Mouse (Mus musculus) CH12.LX (cell line): ENCODE data around the gene Csnk1g1. TPM values are rescaled to one million over a fixed set of nuclear protein-coding genes. Genes with fewer than 3 reads are reported as not detected.
A peak's percentile ranks its signal among the peaks of the same experiment; 100 is the strongest.

ENCODE experiments used
- DNase-seq: peaks from one replicate; pipeline ENCODE4 v3.0.0-alpha.2; 2013; ENCODE audit errors: extremely low read depth
- H3K27ac ChIP-seq: 2 replicates; pipeline ENCODE4 v1.5.1; 2012; ENCODE audit warnings: low read depth, mild to moderate bottlenecking, control low read depth, moderate library complexity; ENCODE audit not compliant: insufficient read depth
- H3K27me3 ChIP-seq: replicated peaks from 2 replicates; pipeline ENCODE3; 2012; ENCODE audit warnings: inconsistent platforms
- H3K36me3 ChIP-seq, 2 experiments: replicated peaks in 1 of 2; 2 replicates each; pipeline versions ENCODE3 to v1.6.1; 2012; ENCODE audit warnings: inconsistent platforms in 1 of 2, low read length in 1 of 2, mild to moderate bottlenecking in 1 of 2, mixed read lengths in 1 of 2, moderate library complexity in 1 of 2; ENCODE audit not compliant: control insufficient read depth in 1 of 2, insufficient read depth in 1 of 2
- H3K4me1 ChIP-seq, 2 experiments: 2 replicates each; pipeline ENCODE4 v1.6.1; 2012; ENCODE audit warnings: inconsistent platforms in 1 of 2, moderate library complexity in 1 of 2; ENCODE audit not compliant: insufficient read depth in 2 of 2, control insufficient read depth in 1 of 2
- H3K4me2 ChIP-seq: 2 replicates; pipeline ENCODE4 v1.6.1; 2012; ENCODE audit warnings: low read depth, mild to moderate bottlenecking, control low read depth; ENCODE audit not compliant: poor library complexity, insufficient read depth, severe bottlenecking
- H3K4me3 ChIP-seq, 3 experiments: fragments of 150-350 bp in 1 of 3; sonication (generic) in 1 of 3; replicated peaks in 1 of 3; 2 replicates each; pipeline versions ENCODE3 to v1.5.1; 2011 to 2012; ENCODE audit warnings: low read depth in 2 of 3, low read length in 2 of 3, mild to moderate bottlenecking in 2 of 3, moderate library complexity in 2 of 3, control low read depth in 1 of 3, improper control_type of control experiment in 1 of 3, inconsistent platforms in 1 of 3, mixed read lengths in 1 of 3; ENCODE audit not compliant: poor library complexity in 1 of 3
- H3K79me2 ChIP-seq: replicated peaks from 2 replicates; pipeline ENCODE4 v1.6.1; 2012; ENCODE audit warnings: mild to moderate bottlenecking, moderate library complexity; ENCODE audit not compliant: control insufficient read depth, poor library complexity, insufficient read depth, severe bottlenecking; ENCODE audit errors: extremely low read depth
- H3K9ac ChIP-seq: 2 replicates; pipeline ENCODE4 v1.6.1; 2012; ENCODE audit warnings: low read depth, mild to moderate bottlenecking, control low read depth, moderate library complexity; ENCODE audit not compliant: insufficient read depth
- H3K9me3 ChIP-seq: replicated peaks from 2 replicates; pipeline ENCODE3; 2012; ENCODE audit warnings: low read length, inconsistent platforms, mixed read lengths
- BHLHE40 ChIP-seq: IDR thresholded peaks from 2 replicates; pipeline ENCODE4 v1.6.1; 2011; ENCODE audit warnings: mild to moderate bottlenecking, low read depth, low read length, improper control_type of control experiment
- CHD1 ChIP-seq: IDR thresholded peaks from 2 replicates; pipeline ENCODE4 v1.6.1; 2012; ENCODE audit warnings: low read depth, low read length, improper control_type of control experiment, inconsistent platforms
- CHD2 ChIP-seq: IDR thresholded peaks from 2 replicates; pipeline ENCODE4 v1.6.1; 2011; ENCODE audit warnings: low read length, improper control_type of control experiment
- CTCF ChIP-seq, 2 experiments: IDR thresholded peaks in 1 of 2; conservative IDR thresholded peaks in 1 of 2; 2 replicates each; pipeline ENCODE4 v1.5.1; 2011 to 2012; ENCODE audit warnings: low read depth in 2 of 2, low read length in 2 of 2, improper control_type of control experiment in 1 of 2, inconsistent platforms in 1 of 2, mild to moderate bottlenecking in 1 of 2, moderate library complexity in 1 of 2
- E2F4 ChIP-seq: IDR thresholded peaks from 2 replicates; pipeline ENCODE4 v1.6.1; 2011; ENCODE audit warnings: low read depth, low read length, improper control_type of control experiment; ENCODE audit not compliant: insufficient replicate concordance
- ELF1 ChIP-seq: IDR thresholded peaks from 2 replicates; pipeline ENCODE4 v1.6.1; 2014; ENCODE audit warnings: low read depth, mild to moderate bottlenecking, inconsistent platforms, low read length, improper control_type of control experiment
- EP300 ChIP-seq: IDR thresholded peaks from 2 replicates; pipeline ENCODE4 v1.6.1; 2011; ENCODE audit warnings: low read length, improper control_type of control experiment
- GABPA ChIP-seq: IDR thresholded peaks from 2 replicates; pipeline ENCODE4 v1.6.1; 2012; ENCODE audit warnings: low read depth, low read length, improper control_type of control experiment, inconsistent platforms; ENCODE audit not compliant: insufficient replicate concordance
- HCFC1 ChIP-seq: IDR thresholded peaks from 2 replicates; pipeline ENCODE4 v1.6.1; 2012; ENCODE audit warnings: low read depth, mild to moderate bottlenecking, inconsistent platforms, low read length, improper control_type of control experiment
- IRF4 ChIP-seq: IDR thresholded peaks from 2 replicates; pipeline ENCODE4 v1.6.1; 2014; ENCODE audit warnings: low read depth, mild to moderate bottlenecking, inconsistent platforms, low read length, improper control_type of control experiment
- JUN ChIP-seq: IDR thresholded peaks from 2 replicates; pipeline ENCODE4 v1.6.1; 2011; ENCODE audit warnings: low read depth, mild to moderate bottlenecking, low read length, improper control_type of control experiment, moderate library complexity; ENCODE audit not compliant: insufficient read depth
- JUND ChIP-seq: conservative IDR thresholded peaks from 2 replicates; pipeline ENCODE4 v1.6.1; 2011; ENCODE audit warnings: low read depth, low read length, improper control_type of control experiment
- KAT2A ChIP-seq: IDR thresholded peaks from 2 replicates; pipeline ENCODE4 v1.6.1; 2012; ENCODE audit warnings: low read length, improper control_type of control experiment, inconsistent platforms; ENCODE audit not compliant: insufficient replicate concordance
- MAFK ChIP-seq: IDR thresholded peaks from 2 replicates; pipeline ENCODE4 v1.6.1; 2011; ENCODE audit warnings: low read length, improper control_type of control experiment; ENCODE audit not compliant: insufficient replicate concordance
- MAX ChIP-seq: IDR thresholded peaks from 2 replicates; pipeline ENCODE4 v1.6.1; 2011; ENCODE audit warnings: low read length, improper control_type of control experiment
- MEF2A ChIP-seq: IDR thresholded peaks from 2 replicates; pipeline ENCODE4 v1.6.1; 2014; ENCODE audit warnings: low read depth, mild to moderate bottlenecking, inconsistent platforms, low read length, improper control_type of control experiment, borderline replicate concordance
- MXI1 ChIP-seq: IDR thresholded peaks from 2 replicates; pipeline ENCODE4 v1.6.1; 2011; ENCODE audit warnings: mild to moderate bottlenecking, low read depth, low read length, improper control_type of control experiment
- MYC ChIP-seq: IDR thresholded peaks from 2 replicates; pipeline ENCODE4 v1.6.1; 2011; ENCODE audit warnings: low read depth, mild to moderate bottlenecking, improper control_type of control experiment, low read length
- NELFE ChIP-seq: IDR thresholded peaks from 2 replicates; pipeline ENCODE4 v1.6.1; 2011; ENCODE audit warnings: low read depth, low read length, improper control_type of control experiment
- NRF1 ChIP-seq: IDR thresholded peaks from 2 replicates; pipeline ENCODE4 v1.6.1; 2014; ENCODE audit warnings: low read depth, mild to moderate bottlenecking, inconsistent platforms, low read length, improper control_type of control experiment, moderate library complexity
- PAX5 ChIP-seq: IDR thresholded peaks from 2 replicates; pipeline ENCODE4 v1.6.1; 2012; ENCODE audit warnings: low read length, inconsistent platforms, mixed read lengths
- POLR2A ChIP-seq: IDR thresholded peaks from 2 replicates; pipeline ENCODE4 v1.6.1; 2011; ENCODE audit warnings: low read depth, mild to moderate bottlenecking, improper control_type of control experiment, low read length
- RAD21 ChIP-seq: IDR thresholded peaks from 2 replicates; pipeline ENCODE4 v1.6.1; 2011; ENCODE audit warnings: low read depth, mild to moderate bottlenecking, low read length, improper control_type of control experiment, moderate library complexity
- SIN3A ChIP-seq: IDR thresholded peaks from 2 replicates; pipeline ENCODE4 v1.6.1; 2012; ENCODE audit warnings: low read length, improper control_type of control experiment, inconsistent platforms
- SMC3 ChIP-seq: IDR thresholded peaks from 2 replicates; pipeline ENCODE4 v1.6.1; 2011; ENCODE audit warnings: low read depth, low read length, improper control_type of control experiment
- TCF12 ChIP-seq: IDR thresholded peaks from 2 replicates; pipeline ENCODE4 v1.6.1; 2014; ENCODE audit warnings: low read depth, mild to moderate bottlenecking, inconsistent platforms, low read length, improper control_type of control experiment
- UBTF ChIP-seq: IDR thresholded peaks from 2 replicates; pipeline ENCODE4 v1.6.1; 2012; ENCODE audit warnings: low read depth, mild to moderate bottlenecking, inconsistent platforms, low read length, improper control_type of control experiment, moderate library complexity
- USF1 ChIP-seq: IDR thresholded peaks from 2 replicates; pipeline ENCODE4 v1.6.1; 2014; ENCODE audit warnings: low read depth, mild to moderate bottlenecking, inconsistent platforms, low read length, improper control_type of control experiment
- USF2 ChIP-seq: conservative IDR thresholded peaks from 2 replicates; pipeline ENCODE4 v1.6.1; 2011; ENCODE audit warnings: low read depth, low read length, improper control_type of control experiment
- ZC3H11A ChIP-seq: IDR thresholded peaks from 2 replicates; pipeline ENCODE4 v1.6.1; 2012; ENCODE audit warnings: low read depth, mild to moderate bottlenecking, inconsistent platforms, low read length, improper control_type of control experiment
- ZKSCAN1 ChIP-seq: IDR thresholded peaks from 2 replicates; pipeline ENCODE4 v1.6.1; 2012; ENCODE audit warnings: low read depth, inconsistent platforms, low read length, improper control_type of control experiment, borderline replicate concordance
- ZMIZ1 ChIP-seq: IDR thresholded peaks from 2 replicates; pipeline ENCODE4 v1.6.1; 2012; ENCODE audit warnings: low read depth, mild to moderate bottlenecking, inconsistent platforms, low read length, improper control_type of control experiment
- ZNF384 ChIP-seq: IDR thresholded peaks from 2 replicates; pipeline ENCODE4 v1.6.1; 2012; ENCODE audit warnings: low read depth, low read length, improper control_type of control experiment, inconsistent platforms
- dilution Hi-C: fragments of 300-500 bp; cut with MboI; formaldehyde crosslinking; loops from 2 replicates; pipeline ENCODE4 v1.14.3; 2020; ENCODE audit warnings: low sequenced_read_pairs; ENCODE audit not compliant: extremely low pct_unique_long_range_greater_than_20kb, extremely low pct_ligation_motif_present
- in situ Hi-C: fragments of 300-500 bp; cut with MboI; formaldehyde crosslinking; loops from 3 replicates; pipeline ENCODE4 v1.14.3; 2019; ENCODE audit warnings: low sequenced_read_pairs, low pct_ligation_motif_present, low pct_unique_long_range_greater_than_20kb, mixed read lengths
- polyA plus RNA-seq: library from polyadenylated mRNA; unstranded; fragments of >175 nt; gene quantifications from 2 replicates; pipeline ENCODE4 v1.2.1, GENCODE M21; 2012; ENCODE audit warnings: low read depth; ENCODE audit not compliant: insufficient read length
- total RNA-seq, 2 experiments: library from RNA; depleted of rRNA; stranded (reverse); fragments of 300-350 nt in 1 of 2; fragments of >200 nt in 1 of 2; gene quantifications; 2 replicates each; pipeline ENCODE4 v1.2.3; 2012 to 2014

The Csnk1g1 gene
- total and polyA plus RNA-seq, 3 experiments: 11.7 to 16.0 (median 12.3) TPM

- Histone ChIP-seq H3K27me3 (no peaks in the 10 kb centered on the region), H3K4me1 (peaks cover 0 to 13% of the 10 kb centered on the region in 2 experiments; a peak in 2 of 4 replicates), H3K27ac (no peak overlapping the region), H3K4me2 (no peak overlapping the region), H3K9ac (no peak overlapping the region), H3K79me2 (peaks cover 17% of the 10 kb centered on the region), H3K36me3 (peaks cover 19 to 59% of the 10 kb centered on the region in 2 experiments), H3K4me3 (no peak overlapping the region), H3K9me3 (no peaks in the 10 kb centered on the region)
- TF ChIP-seq ZKSCAN1 (no peak), RAD21 (peak; percentile 25), CTCF (conservative IDR thresholded peaks at IDR 0.05 in 1 of 2, IDR thresholded peaks at IDR 0.05 in 1 of 2; ENCODE audit: low read depth in 2 of 2, low read length in 2 of 2) (peak in 1 of 2 experiments; percentile 52; a peak in 2 of 4 replicates), MEF2A (no peak), MYC (no peak), SMC3 (peak; percentile 11; the same call in 1 of the 2 replicates)
- dilution Hi-C loops: no loop called here
- in situ Hi-C loops: no loop called here
- no peak for DNase-seq
These were observed 5.3 kb upstream of the Csnk1g1 start for GRCm38 (mm10) chr9:65903419-65903818.

GRCm38 (mm10) chr9:65909301-65909801, 627 bp downstream of the Csnk1g1 start:
- H3K27me3 ChIP-seq: no peaks in the 10 kb centered on the region
- dilution Hi-C loops (no loop called here), in situ Hi-C loops (no loop called here)
- peaks cover 0 to 18% of the 10 kb centered on the region in 2 experiments; a peak in 2 of 4 replicates for H3K4me1 ChIP-seq
- H3K27ac ChIP-seq: peak overlapping the region; percentile 79
- H3K9me3 ChIP-seq: no peaks in the 10 kb centered on the region
- DNase-seq: peak; percentile 71
- H3K4me3 ChIP-seq: peak overlapping the region; percentile 83 to 94 (median 90)
- H3K9ac ChIP-seq: peak overlapping the region; percentile 74
- peak overlapping the region; percentile 55 for H3K4me2 ChIP-seq
- peaks cover 34% of the 10 kb centered on the region for H3K79me2 ChIP-seq
- peaks cover 8 to 20% of the 10 kb centered on the region in 2 experiments for H3K36me3 ChIP-seq
- TF ChIP-seq JUND (no peak), USF2 (no peak), E2F4 (no peak), NRF1 (no peak), POLR2A (peak; percentile 45), MYC (no peak), CHD2 (no peak), ZKSCAN1 (no peak), MAFK (no peak), USF1 (no peak), NELFE (no peak), ZNF384 (no peak), GABPA (no peak), KAT2A (no peak), SIN3A (no peak; the same call in 1 of the 2 replicates), MXI1 (no peak), BHLHE40 (no peak), ELF1 (no peak), ZMIZ1 (0 out of 2 replicates have a peak, but pooled peaks have one; percentile 12), UBTF (peak; percentile 79; the same call in 1 of the 2 replicates), MAX (no peak), EP300 (no peak), TCF12 (no peak), PAX5 (no peak), HCFC1 (0 out of 2 replicates have a peak, but pooled peaks have one; percentile 3), JUN (no peak), CTCF (conservative IDR thresholded peaks at IDR 0.05 in 1 of 2, IDR thresholded peaks at IDR 0.05 in 1 of 2; ENCODE audit: low read depth in 2 of 2, low read length in 2 of 2) (peak in 1 of 2 experiments; percentile 19; a peak in 1 of 4 replicates), RAD21 (no peak), IRF4 (no peak), CHD1 (no peak; the same call in 1 of the 2 replicates), ZC3H11A (no peak)
